Mouse (Mus musculus): ENCODE measurements at regions not wholly inside any gene's neighbourhood (a gene's known extent, or its start where the extent isn't known, plus 50 kb on each side); places are given as distances from the start of the nearest gene placed in this dataset.

- Histone ChIP-seq H3K36me3 (ENCODE audit: insufficient read depth) (no peaks in the 10 kb centered on the region), H3K4me3 (ENCODE audit: low read depth, low read length) (no peak overlapping the region), H3K4me1 (ENCODE audit: insufficient read depth) (no peaks in the 10 kb centered on the region), H3K27ac (ENCODE audit: low read depth) (no peak overlapping the region), H3K9me3 (ENCODE audit: low read depth, low read length) (no peaks in the 10 kb centered on the region), H3K4me2 (no peak overlapping the region), H3K27me3 (ENCODE audit: insufficient read depth, low read length) (no peaks in the 10 kb centered on the region), H3K9ac (no peak overlapping the region)
- DNase-seq, result peak; percentile 58
- 22% methylated on average over 3 of the region's 3 CpGs for WGBS
- TF ChIP-seq CTCF (IDR thresholded peaks at IDR 0.05; ENCODE audit: low read depth), result no peak
- ATAC-seq (ENCODE audit: insufficient read depth), result peak; percentile 76; the same call in 1 of the 2 replicates
Measured at GRCm38 (mm10) chr6:126280352-126280751, 113.6 kb upstream of the Ntf3 start.

DNA sequence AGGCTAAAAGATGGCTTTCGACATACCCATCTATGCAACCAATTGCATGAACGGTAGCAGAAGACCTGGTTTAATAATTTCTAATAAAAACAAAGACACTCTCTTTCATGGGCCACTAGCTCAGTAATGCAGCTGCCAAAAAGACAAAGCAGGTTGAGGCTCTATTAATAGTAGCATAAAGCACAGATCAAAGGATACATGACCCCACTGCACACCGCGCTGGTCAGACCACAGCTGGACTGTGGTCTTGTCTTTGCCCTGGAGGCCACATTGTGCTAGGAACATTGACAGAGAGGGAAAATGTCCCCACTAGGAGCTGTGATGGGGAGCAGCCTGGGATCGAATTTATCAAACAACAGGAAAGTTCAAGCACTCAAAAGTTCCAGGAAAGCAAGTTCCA is 79.3 kb upstream of the Ntf3 start:
- Histone ChIP-seq H3K4me2 (no peak overlapping the region), H3K9ac (no peak overlapping the region), H3K9me3 (ENCODE audit: low read depth, low read length) (no peaks in the 10 kb centered on the region), H3K4me1 (ENCODE audit: insufficient read depth) (no peaks in the 10 kb centered on the region), H3K4me3 (ENCODE audit: low read depth, low read length) (no peak overlapping the region), H3K27ac (ENCODE audit: low read depth) (no peak overlapping the region), H3K27me3 (ENCODE audit: insufficient read depth, low read length) (no peaks in the 10 kb centered on the region), H3K36me3 (ENCODE audit: insufficient read depth) (no peaks in the 10 kb centered on the region)
- 84% methylated on average over 5 of the region's 5 CpGs for WGBS
- no peak for TF ChIP-seq CTCF (IDR thresholded peaks at IDR 0.05; ENCODE audit: low read depth)
- no peak for DNase-seq
- no peak for ATAC-seq (ENCODE audit: insufficient read depth)

DNA sequence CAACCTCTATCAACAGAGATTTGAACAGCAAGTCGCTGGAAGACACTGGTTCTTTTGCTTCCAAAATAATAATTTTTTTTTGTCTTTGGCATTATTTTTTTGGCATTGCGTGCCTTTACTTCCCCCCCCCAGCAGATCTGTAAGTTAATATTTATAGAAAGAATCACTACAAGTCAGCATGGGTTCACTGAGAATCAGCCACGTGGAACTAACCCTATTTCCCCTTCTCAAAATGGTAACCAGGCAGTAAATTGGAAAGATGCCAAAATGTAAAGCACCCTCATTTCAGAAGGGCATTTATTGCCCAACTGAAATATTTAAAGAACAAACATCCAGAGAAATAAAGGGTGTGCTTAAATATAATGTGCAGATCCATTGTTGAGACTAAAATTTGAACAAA is 78.7 kb upstream of the Ntf3 start:
- Histone ChIP-seq H3K9me3 (ENCODE audit: low read depth, low read length) (no peaks in the 10 kb centered on the region), H3K27me3 (ENCODE audit: insufficient read depth, low read length) (no peaks in the 10 kb centered on the region), H3K4me2 (no peak overlapping the region), H3K27ac (ENCODE audit: low read depth) (no peak overlapping the region), H3K9ac (no peak overlapping the region), H3K36me3 (ENCODE audit: insufficient read depth) (no peaks in the 10 kb centered on the region), H3K4me3 (ENCODE audit: low read depth, low read length) (no peak overlapping the region), H3K4me1 (ENCODE audit: insufficient read depth) (no peaks in the 10 kb centered on the region)
- DNase-seq, result peak; percentile 11
- TF ChIP-seq CTCF (IDR thresholded peaks at IDR 0.05; ENCODE audit: low read depth), result no peak
- WGBS, result 60% methylated on average over 3 of the region's 3 CpGs
- no peak for ATAC-seq (ENCODE audit: insufficient read depth)

- Histone ChIP-seq H3K36me3 (ENCODE audit: insufficient read depth) (no peaks in the 10 kb centered on the region), H3K4me1 (ENCODE audit: insufficient read depth) (no peaks in the 10 kb centered on the region), H3K4me3 (ENCODE audit: low read depth, low read length) (no peak overlapping the region), H3K27me3 (ENCODE audit: insufficient read depth, low read length) (no peaks in the 10 kb centered on the region), H3K9ac (no peak overlapping the region), H3K27ac (ENCODE audit: low read depth) (no peak overlapping the region), H3K9me3 (ENCODE audit: low read depth, low read length) (no peaks in the 10 kb centered on the region), H3K4me2 (no peak overlapping the region)
- DNase-seq, result no peak
- WGBS, result 45% methylated on average over 2 of the region's 2 CpGs
- ATAC-seq (ENCODE audit: insufficient read depth), result no peak
- no peak for TF ChIP-seq CTCF (IDR thresholded peaks at IDR 0.05; ENCODE audit: low read depth)
Measured at GRCm38 (mm10) chr6:126242299-126242698, 75.6 kb upstream of the Ntf3 start.

GRCm38 (mm10) chr6:126240256-126240655 is 73.5 kb upstream of the Ntf3 start:
- Histone ChIP-seq H3K4me2 (no peak overlapping the region), H3K27ac (ENCODE audit: low read depth) (no peak overlapping the region), H3K36me3 (ENCODE audit: insufficient read depth) (no peaks in the 10 kb centered on the region)

More at GRCm38 (mm10) chr6:126240256-126240655, 73.5 kb upstream of the Ntf3 start:
- TF ChIP-seq CTCF (IDR thresholded peaks at IDR 0.05; ENCODE audit: low read depth), result no peak
- Histone ChIP-seq H3K4me3 (ENCODE audit: low read depth, low read length) (no peak overlapping the region), H3K9ac (no peak overlapping the region), H3K9me3 (ENCODE audit: low read depth, low read length) (no peaks in the 10 kb centered on the region), H3K4me1 (ENCODE audit: insufficient read depth) (no peaks in the 10 kb centered on the region), H3K27me3 (ENCODE audit: insufficient read depth, low read length) (no peaks in the 10 kb centered on the region)
- 40% methylated on average over 1 of the region's 1 CpGs for WGBS
- no peak for DNase-seq
- no peak for ATAC-seq (ENCODE audit: insufficient read depth)
